Mouse (Mus musculus): ENCODE measurements around the gene Pald1.
A peak's percentile ranks its signal among the peaks of the same experiment; 100 is the strongest.

The Pald1 gene

DNA sequence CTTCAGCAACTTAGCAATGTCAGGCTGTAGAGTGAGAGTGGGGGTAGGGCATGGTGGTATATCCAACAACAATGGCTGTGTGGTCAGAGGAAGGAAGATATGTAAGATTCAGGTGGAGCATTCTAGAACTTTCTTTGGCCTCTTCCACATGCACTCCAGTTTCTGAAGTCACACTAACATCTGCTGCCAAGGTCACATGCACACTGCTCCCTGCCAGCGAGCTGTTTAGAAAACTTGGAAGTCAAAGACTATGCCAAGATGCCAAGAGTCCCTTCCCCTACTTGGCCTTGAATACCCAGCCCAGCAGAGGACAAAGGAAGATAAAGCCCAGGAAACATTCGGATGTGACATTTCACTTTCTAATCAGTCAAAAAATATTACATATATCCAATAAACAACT lies 19.6 kb upstream of the Pald1 start:
- no peak for DNase-seq (ENCODE audit: low spot score)

DNA sequence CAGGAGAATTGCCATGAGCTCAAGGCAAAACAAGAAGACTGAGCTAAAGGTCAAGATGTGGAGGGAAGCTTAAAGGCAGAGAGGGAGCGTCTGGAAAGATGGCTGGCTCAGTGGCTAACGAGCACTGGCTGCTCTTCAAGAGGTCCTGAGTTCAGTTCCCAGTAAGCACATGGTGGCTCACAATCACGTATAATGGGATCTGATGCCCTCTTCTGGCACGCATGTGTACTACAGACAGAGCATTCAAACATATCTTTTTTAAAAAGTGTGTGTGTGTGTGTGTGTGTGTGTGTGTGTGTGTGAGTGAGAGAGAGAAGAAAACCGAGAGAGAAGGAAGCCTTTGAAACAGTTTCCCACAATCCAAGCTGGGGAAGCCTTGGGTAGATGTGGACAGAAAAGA lies 19.1 kb upstream of the Pald1 start:
- DNase-seq (ENCODE audit: low spot score): no peak

DNA sequence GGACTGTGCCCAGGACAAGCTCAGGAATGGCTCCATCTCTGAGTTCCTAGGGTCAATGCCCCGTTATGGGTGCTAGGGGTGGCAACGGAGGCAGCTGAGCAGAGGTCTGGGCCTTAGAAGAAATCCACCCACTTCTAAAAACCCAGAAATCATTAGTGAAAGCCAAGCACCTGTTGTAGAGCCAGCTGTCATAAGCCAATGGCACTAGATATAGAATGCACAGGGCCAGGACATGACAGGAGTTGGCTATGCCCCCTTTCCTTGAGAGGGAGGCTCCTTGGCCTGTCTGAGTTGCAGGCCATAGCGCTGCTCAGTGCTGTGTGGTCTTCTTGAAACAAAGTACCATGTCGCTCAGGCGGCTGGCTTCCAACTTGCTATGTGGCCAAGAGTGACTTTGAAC lies 17.1 kb upstream of the Pald1 start:
- no peak for DNase-seq (ENCODE audit: low spot score)

DNA sequence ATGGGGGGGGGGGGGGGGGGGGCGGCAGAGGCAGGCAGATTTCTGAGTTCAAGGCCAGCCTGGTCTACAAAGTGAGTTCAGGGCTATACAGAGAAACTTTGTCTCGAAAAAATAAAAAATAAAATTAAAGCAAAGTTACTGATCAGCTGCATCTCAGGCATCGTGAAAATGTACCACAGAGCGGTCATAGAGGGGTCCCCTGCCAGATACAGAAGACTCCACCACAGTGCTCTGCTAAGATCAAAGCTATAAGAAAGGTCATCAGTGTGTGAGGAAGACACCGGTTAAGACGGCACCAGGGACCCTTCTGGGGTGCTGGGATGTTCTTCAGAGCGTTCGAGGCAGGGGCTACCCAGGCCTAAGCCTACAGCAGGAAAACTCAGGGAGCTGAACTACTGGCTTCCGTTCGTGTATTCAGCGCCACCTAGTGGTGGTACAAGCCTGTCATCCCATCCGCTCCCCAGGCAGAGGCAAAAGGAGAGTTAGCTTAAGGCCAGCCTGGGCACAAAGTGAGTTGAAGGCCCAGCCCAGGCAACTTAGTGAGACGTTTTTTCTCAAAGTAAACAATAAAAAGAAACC lies 15.9 kb upstream of the Pald1 start:
- peak; percentile 70 for DNase-seq (ENCODE audit: low spot score)

DNA sequence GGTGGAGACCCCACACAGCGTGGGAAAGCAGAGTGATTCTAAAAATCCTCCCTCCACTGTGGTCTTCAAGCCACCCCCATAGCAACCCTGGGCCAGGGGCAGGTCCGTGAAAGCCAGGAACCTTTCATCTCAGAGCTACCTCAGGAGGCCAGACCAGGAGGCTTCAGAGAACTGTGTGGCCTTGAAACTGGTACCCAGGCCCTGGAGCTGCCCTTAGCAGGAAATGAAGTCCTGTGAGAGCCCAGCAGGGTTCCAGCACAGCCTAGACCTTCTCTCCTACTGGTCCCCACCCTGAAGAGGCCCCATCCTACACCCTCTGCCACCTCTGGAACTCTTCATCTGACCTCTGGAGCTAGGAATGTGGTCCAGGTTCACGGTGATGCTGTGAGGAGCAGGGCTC lies 14.8 kb upstream of the Pald1 start:
- DNase-seq (ENCODE audit: low spot score): no peak

DNA sequence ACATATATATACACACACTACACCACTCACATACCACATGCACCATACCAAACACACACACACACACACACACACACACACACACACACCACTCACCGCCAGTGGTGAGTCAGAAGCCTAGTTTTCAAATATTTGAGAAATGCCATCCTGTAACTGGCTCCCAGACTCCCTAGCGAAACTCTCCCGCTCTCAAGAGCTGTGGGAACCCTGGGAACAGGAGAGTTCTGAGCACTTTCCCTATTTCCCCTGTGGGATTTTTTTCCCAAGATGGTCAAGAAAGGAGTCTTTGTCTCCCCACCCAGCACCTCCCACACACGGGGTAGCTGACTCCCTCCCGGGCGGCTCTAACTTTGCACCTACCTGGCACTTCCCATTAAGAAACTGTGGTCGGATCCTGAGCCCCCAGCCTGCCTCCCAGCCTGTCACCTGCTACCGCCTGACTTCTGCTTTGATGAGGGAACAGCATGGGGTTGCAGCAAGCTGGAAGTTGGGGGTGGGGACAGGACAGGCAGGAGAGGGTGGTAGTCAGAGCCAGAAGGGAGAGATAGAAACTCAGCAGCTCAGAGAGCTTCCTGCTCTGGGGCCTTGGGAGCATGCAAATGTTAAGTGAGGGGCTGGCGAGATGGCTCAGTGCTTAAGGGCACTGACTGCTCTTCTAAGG lies 11.3 kb upstream of the Pald1 start:
- peak; percentile 55 for DNase-seq (ENCODE audit: low spot score)

DNA sequence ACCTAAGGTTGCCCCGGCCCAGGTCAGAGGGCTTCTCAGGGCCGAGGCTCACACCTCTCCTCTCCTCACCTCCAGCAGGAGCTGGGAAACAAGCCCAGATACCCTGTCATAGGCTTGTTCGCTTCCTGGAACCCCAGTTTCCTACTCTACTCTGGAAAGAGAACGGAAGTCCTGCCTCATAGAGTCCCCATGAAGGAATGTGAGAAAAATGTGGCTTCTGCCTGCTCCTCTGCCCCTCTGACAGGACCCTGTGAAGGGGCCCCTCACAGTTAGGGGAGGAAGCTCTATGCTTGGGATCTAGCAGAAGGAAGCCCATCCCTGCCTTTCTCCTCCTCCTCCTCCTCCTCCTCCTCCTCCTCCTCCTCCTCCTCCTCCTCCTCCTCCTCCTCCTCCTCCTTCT lies 9.3 kb upstream of the Pald1 start:
- no peak for DNase-seq (ENCODE audit: low spot score)

DNA sequence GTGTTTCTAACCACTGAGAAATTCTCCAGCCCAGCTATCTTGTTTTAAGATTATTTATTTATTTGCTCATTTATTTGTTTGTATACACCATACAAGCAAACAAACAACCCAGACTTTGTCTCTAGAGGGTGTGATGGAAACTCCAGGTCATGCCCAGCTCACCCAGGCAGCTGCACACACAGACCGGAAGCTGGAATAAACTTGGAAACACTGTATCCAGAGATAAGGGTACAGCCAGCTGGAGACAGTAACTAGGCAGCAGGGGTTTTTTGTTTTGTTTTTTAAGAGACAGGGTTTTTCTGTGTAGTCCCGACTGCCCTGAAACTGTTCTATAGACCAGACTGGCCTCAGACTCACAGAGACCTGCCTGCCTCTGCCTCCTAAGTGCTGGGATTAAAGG lies 6.8 kb upstream of the Pald1 start:
- DNase-seq (ENCODE audit: low spot score): no peak

DNA sequence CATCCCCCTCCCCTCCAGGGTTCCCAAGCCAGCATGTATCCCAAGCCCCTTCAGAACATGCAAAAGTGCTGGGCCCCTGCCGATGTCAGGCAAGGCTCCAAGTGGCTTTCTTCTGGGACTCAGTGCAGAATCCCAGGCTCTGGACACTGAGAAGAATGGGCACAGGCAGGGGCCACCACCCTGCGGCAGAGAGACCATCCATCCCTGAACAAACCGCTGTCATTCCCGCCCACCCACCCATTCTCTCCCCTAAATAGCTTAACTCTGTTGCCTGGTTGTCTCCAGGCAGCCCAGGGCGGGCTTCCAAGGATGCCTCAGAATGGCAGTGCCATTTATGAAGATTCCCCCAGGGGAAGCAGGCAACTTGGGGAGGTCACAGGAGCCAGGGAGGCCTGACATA lies 5.7 kb upstream of the Pald1 start:
- DNase-seq (ENCODE audit: low spot score): no peak

DNA sequence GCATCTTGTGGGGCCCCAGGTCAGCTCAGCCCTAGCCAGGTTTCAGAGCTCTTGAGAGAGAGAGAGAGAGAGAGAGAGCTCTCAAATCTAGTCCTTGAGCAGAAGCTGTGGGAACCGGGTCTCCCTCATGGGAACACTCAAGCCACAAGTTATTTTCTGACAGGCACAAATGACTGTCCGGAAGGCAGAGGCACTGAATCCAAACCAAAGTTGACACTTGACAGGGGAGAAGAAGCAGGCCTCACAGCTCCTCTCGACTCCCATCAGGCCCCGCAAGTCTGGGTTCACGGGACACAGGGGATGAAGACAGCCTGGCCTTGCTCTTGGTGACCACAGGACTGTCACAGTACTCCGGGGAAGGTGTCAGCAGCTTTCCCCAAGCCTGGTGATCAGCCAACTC lies 3.0 kb upstream of the Pald1 start:
- DNase-seq (ENCODE audit: low spot score): no peak

DNA sequence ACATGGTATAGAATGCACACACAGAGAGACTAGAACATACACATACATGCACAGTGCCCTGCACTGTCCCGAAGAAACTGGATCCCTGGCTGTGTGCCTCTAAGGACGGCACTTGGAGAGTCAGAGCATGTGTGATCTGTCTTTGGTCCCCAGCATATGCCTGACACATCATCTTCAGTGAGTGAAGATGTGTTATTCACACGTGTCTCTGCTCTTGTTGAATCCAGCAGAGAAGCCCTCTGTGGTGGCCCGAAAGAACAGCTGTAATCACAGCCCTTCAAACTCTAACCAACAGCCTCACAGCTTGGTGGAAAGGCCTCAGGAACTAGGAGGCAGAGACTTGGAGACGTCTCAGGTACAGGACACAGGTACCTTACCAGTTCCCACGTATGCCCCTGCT lies 1.8 kb upstream of the Pald1 start:
- DNase-seq (ENCODE audit: low spot score): no peak

DNA sequence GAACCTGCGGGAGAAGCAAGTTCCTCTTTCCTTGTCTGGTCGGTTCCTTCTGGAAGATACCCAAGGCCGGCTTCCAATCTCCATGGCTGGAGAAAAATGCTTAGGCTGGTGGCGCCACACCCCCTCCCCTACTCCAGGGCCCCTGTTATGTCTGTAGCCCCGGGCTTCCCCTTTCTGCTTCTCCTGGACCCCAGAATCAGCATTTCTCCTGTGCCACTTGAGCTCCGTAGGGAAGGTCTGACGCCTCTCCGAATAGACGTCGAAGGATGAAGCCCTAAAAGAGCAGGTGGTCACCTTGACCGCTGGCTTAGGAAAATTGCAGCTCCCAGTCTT lies 351 bp upstream of the Pald1 start:
- no peak for DNase-seq (ENCODE audit: low spot score)

DNA sequence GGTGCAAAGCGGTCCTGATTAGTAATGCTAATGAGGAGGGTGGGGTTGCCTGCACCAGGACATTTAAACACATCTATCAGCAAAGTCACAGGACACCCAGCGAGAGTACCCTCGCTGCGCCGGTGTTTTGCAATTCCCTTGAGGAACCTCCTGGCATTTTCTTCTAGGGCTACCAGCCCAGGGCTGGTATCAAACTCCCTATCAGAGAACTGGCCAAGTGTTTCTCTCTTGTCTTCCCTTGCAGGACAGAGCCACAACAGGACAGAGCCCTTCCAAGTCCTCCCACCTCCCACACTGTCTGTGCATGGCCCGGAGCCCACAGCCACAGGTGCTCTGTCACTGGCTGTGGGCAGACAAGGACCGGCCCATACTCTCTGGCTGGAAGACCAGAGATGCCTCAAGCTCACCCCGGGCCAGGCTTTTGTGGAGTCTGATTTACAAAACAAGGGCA lies 1.0 kb downstream of the Pald1 start:
- DNase-seq (ENCODE audit: low spot score): no peak

DNA sequence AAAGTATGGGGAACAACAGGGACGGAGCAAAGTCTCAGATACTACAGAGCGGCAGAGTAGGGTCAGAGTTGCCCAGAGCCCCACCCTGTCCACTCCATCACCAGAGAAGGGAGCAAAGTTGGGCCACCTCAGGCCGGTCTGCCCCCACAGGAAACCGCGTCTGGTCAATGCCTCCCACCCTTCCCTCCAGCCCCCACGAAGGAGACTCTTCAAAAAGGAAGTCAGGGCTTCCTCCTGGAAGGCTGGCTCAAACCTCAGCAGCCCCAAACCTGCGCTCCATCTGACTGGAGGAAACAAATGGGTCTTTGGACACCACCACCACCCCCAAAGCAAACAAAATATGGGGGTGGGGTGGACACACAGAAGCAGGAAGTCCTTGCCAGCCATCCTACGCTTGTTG lies 1.5 kb downstream of the Pald1 start:
- no peak for DNase-seq (ENCODE audit: low spot score)

DNA sequence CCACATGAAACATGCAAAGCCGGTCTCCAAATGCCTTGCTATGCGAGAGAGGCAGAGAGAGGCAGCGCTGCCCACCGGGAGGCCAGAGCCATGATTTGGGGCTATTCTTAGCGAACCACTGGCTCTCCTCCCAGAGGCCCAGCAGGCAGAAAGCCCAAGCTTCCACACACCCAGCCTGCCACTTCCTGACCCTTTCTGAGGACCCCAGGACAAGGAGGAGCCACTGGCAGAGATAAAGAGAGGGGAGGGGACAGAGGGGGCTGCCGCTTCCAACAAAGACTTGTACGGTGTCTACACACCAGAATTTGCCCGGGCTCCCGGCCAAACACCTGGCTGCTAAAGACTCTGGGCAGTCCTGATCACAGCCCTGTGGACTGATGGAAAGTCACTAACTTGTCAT lies 3.1 kb downstream of the Pald1 start:
- DNase-seq (ENCODE audit: low spot score): no peak

DNA sequence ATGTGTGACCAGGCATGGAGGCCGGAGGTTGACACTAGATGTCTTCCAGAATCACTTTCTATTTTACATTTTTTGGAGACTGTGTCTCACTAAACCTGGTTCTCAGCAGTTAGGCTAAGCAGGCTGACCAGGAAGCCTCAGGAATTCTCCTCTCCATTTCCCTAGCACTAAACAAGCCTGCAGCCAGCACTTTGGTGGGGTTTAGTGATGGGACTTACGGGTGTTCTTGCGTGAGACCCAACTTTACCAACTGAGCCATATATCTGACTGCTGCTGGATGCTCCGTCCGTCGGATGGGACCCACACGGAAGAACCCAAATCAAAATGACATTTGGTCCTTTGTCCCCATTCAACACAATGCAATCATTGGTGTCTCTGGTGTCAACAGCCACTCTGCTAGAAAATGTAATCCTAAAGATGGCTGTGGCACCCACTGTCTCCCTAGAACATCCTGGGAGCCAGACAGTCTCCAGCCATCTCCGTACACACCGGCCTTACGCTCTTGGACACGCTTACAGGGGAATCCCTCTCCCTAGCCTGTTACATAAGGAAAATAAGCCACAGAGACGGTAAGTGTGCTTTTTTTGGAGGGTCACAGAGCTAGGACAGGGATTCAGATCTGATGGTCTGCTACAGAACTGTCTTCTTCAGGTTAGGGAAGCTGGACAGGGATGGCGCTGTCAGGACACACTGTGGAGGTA lies 3.8 kb downstream of the Pald1 start:
- no peak for DNase-seq (ENCODE audit: low spot score)

DNA sequence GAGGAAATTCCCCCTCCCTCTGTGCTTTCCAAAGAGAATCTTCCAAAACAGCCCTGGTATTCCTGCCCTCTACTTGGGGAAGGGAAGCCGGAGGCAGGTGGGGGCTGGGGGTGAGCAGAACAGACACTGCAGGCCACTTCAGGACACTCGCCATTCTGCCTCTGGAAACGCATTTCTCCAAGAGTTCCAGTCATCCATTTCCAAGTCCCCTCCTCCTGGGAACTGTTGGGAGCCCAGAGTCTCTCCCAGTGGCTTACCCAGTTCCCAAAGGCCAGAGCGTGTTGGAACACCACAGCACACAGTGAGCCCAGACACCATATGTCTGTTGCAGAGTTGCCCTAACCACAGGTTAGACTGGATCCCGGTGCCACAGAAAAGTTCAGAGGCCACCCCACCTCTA lies 4.6 kb downstream of the Pald1 start:
- DNase-seq (ENCODE audit: low spot score): no peak

DNA sequence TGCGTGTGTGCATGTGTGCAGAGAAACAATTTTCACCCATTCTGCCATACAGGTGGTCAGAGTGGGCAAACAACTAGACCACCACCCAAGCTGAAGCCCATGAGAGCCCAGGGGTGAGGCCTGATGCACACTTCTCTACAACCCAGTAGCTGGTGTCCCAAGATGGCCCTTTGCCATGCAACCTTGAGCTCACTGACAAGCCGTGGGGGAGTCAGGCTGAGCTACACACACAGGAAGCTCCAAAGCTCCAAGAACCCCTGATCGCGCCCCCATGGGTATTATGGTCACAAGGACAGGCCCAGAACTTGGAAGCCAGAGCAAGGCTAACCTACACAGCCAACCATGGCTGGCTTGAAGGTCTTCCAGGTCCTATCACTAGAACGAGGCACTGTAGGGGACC lies 5.3 kb downstream of the Pald1 start:
- DNase-seq (ENCODE audit: low spot score): no peak

DNA sequence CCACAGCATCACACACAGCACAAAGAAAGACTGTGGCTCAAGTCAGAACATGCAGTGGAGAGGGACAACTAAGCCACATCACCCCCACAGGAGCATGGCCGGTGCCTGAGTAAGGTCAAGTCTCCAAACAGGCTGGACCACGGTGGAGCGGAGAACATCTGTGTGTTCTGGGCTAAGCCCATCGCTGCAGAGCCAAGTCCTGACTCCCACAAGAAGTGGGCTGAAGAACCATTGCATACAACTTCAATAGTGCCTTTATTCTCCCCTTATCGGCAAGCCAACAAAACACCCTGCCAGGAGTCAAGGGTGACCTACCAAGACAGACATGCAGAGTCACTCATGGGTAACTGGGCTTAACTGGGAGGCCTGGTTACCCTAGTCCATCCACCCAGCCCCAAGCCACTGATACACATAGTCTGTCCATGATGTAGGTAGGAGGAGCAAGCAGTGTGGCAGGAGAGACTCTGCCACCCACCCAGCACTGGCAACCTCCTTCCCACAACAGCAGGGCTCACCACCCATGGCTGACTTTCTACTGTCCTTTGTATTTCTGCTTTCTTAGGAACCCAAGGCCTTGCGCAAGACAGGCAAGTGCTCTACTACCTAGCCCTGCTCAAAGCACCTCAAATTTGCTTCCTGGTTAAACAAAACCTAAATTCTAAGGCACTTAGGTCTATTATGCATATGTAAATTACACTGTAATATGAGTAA lies 8.4 kb downstream of the Pald1 start:
- DNase-seq (ENCODE audit: low spot score): no peak

DNA sequence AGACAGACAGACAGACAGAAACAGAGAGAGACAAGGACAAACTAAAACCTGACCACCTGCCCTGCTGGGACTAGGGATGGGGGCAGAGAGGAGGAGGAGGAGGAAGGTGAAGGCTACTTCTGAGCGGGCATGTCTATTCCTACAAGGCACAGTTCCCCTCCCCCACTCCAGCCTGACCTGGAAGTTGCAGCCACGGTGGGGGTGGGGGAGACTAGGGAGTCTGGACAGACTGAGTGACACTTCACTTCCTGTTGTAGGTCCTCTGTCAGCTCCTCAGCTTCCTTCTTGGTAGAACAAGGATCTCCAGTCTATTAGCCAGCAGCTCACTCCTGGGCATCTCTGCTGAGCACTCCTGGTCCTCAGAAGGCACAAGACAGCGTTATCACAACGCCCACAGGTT lies 9.3 kb downstream of the Pald1 start:
- peak; percentile 60 for DNase-seq (ENCODE audit: low spot score)

DNA sequence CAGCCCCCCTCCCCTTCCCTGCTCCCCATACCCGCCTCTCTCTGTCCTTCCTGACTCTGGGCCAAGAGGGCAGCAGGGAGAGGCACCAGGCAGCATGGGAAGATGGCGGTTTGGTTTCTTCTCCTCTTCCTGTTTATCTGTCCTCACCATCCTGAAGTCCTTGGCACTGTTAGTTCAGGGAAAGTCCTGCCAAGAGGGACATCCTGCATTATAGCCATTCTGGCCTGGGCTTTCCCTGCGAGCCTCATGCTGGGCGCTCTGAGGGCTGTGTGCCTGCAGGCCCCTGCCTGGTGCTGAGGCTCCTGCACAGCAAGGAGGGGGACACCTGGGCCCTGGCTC lies 10.8 kb downstream of the Pald1 start:
- no peak for DNase-seq (ENCODE audit: low spot score)

DNA sequence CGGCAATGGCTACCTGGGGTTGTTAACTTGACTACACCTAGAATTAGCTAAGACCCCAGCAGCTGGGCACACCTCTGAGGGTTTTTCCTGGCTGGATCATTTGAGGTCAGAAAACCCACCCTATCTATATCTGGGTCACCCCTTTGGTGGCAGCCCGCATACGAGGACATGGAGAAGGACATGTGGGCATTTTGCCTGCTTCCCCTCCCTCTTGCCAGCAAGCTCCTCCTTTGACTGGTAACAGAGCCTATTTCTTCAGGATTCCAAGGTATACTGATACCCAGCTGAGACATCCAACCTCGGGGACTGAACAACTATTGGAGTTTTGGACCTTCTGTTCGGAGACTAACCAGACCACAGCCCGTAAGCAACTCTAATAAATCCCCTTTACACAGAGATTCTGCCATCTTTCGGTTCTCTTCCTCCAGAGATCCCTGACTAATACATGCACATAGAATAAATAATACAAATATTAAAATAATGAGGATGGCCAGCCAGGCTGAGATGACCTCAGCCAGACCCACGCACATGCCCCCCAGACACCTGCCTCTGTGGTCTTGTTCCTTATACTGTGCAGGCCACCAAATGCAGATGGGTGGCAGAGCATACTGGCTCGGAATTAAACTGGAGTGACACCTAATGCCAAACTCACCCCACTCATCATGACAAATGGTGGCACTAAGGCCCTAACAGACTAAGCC lies 11.3 kb downstream of the Pald1 start:
- DNase-seq (ENCODE audit: low spot score): no peak
